Mouse (Mus musculus): ENCODE measurements at regions not wholly inside any gene's neighbourhood (a gene's known extent, or its start where the extent isn't known, plus 50 kb on each side); places are given as distances from the start of the nearest gene placed in this dataset.

DNA sequence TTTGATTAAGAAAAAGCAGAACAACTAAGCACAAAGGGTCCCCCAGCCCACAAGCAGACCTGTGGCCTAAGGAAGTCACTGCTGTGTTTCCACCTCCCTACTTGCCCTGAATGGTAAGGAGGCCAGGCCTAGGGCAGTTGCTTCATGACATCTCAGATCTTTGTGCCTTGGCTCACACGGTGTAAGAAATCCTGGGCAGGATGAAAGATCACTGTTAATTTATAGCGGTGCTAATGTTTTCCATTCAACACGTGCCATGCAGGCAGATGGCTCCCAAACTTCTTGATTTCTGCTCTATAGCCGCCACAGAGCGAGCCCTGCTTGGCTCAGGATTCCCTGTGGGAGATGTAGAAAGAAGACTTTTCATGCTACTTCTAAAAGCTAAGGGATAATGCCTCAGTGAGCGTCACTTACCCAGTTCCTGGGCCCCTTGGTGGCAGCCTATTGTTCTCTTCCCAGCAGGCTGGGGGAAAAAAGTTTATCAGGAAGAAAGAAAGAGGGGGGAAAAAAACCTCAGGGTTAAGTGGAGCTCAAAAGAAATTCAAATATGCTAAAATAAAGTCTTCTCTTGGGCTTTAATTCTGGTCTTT is 327.4 kb downstream of the Adgrl2 start:
- intact Hi-C loops (cut with DNase I): no loop called here
- DNase-seq (ENCODE audit: low spot score in 2 of 2): no peak

DNA sequence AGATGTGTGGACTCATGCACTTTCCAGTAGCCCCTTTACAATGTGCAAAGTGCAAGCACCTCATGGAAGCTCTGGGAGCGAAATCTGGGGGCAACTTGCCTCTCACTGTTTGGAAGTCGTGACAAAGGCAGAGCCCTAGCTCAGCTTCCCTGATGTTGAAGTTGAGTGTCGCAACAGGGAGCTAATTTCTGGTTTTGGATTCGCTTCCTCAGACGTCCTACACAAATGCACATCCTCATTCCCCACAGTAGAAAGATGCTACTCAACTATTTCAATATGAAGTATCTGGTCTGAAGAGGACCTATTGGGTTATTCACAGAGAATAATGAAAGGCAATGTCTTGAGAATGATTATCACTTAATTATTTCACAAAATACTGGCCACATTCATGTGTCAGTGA is 331.3 kb downstream of the Adgrl2 start:
- intact Hi-C loops (cut with DNase I): no loop called here

DNA sequence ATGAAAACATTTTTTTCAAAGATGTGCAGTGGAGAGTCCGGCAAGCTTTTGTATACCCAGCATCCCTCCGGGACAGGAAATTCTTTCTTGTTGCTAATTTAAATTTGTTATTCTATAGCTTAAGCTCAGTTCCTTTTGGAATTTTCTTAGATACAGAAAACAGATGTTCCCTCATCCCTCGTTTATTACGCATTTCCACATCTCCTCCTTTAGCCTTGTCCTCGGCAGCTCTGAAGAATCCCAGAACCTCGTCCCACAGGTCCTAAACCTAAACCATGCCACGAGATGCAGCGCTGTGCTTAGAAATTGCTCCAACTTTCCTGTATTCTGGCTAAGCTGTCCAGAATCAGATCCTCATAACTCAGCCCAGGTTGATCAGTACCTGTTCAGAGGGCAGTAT is 332.0 kb downstream of the Adgrl2 start:
- DNase-seq (ENCODE audit: low spot score in 2 of 2): no peak
- intact Hi-C loops (cut with DNase I): no loop called here

More for the DNA sequence above, 331.3 kb downstream of the Adgrl2 start:
- DNase-seq (ENCODE audit: low spot score in 2 of 2): no peak

DNA sequence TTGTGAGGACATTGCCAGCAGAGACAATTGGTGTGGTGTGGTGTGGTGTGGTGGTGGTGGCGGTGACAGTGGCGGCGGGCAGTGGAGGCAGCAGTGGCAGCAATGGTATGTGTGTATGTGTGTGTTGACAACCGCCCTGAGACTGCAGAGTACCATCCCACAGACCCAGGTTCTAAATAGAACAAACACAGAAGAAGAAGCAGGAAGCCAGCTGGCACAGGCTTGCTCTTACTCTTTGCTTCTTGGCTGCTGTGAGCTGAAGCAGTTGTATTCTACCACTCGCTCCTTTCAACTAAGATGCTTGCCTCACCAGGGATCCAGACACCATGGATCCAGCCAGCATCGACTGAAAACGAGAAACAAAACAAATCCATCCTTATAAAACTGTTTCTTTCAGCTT is 334.2 kb downstream of the Adgrl2 start:
- peak; percentile 30 to 45 for DNase-seq (ENCODE audit: low spot score in 2 of 2)

DNA sequence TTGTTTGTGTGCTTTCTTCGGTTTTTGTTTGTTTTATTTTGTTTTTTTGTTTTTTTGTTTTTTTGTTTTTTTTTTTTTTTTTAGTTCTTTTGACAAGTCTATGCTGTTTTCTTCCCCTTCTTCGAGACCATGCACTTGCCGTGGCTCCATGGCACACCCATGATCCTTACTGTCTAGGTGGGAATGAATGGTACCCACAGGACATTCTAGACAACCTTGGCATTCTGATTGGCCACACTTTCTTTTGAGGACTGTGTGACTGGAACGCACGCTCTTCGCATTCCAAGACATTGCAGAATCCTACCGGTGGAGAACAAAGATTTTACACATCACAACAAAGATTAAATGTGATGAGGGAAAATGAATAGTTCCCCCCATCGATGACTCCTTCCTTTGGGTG is 340.1 kb downstream of the Adgrl2 start:
- no peak for DNase-seq (ENCODE audit: low spot score in 2 of 2)
- intact Hi-C loops (cut with DNase I): no loop called here

More for the DNA sequence above, 334.2 kb downstream of the Adgrl2 start:
- intact Hi-C loops (cut with DNase I): no loop called here

DNA sequence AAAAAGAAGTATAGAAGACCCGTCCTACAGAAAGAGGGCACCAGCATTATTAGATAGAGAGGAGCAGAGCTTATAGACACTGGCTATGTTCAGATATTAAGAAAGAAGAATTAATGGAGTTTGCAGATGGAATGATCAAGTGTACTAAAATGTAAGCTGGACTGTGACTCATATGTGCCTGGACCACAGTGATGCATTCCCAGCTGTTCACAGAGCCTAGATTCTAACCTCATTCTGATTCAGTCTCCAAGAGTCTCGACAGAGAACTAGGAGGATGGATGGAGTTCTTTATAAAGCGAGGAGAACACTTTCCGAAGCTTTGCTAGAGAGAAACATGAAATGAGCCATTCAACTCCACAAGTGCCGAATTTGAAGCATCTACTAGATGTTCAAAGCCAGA is 345.4 kb downstream of the Adgrl2 start:
- DNase-seq (ENCODE audit: low spot score in 2 of 2): no peak
- intact Hi-C loops (cut with DNase I): no loop called here

DNA sequence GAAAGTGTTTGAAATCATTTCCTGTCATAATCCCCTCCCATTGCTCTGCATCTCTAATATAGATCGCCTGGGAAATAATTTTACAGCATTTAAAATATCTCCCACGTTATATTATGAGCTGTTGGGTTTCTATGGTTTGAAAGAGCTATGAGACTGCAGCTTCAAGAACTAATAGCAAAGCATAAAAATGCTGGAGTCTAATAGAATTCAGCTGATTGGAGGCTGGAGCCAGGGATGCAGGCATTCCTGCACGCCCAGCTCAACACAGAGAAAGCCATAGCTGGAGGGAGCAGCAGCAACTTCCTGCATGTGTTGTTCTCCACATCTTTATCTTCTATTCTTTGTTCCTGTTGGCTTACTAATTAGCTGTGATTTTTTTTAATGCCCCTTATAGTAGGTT is 348.8 kb downstream of the Adgrl2 start:
- no peak for DNase-seq (ENCODE audit: low spot score in 2 of 2)
- intact Hi-C loops (cut with DNase I): no loop called here

DNA sequence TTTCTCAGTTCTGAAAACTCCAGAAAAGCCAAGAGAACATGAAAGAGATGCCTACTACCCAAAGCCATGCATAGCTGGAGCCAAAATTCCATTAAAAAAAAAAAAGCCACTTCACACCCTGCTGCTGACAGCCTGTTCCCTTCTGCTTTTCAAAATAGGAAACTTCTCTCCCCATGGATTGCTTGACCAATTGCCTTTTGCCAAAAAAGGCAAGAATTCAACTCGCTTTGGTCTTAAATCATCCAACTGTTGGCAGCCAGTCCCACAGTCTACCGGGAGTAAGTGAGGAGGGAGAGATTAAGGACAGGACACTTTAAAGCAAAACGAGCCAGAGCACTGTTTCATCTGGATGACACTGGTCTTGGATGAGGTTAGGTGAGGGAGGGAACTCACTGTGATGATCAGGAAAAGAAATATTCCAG is 349.7 kb downstream of the Adgrl2 start:
- DNase-seq (ENCODE audit: low spot score in 2 of 2): no peak
- intact Hi-C loops (cut with DNase I): no loop called here

DNA sequence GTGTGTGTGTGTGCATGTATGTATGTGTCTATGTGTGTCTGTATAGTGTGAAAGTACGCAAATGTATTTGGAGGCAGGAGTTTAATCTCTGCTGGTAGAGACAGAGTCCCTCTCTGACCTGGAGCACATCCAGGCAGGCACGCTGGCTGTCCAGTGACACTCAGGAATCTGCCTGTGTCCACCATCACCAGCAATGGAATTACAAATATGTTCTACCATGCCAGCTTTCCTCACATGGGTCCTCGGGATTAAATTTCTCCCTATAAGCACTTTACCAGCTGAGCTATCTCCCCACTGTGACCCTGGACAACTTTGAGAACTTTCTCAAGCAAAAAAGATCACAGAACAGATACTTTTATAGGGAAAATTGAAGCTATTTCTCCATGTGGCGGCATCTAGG is 355.3 kb downstream of the Adgrl2 start:
- intact Hi-C loops (cut with DNase I): no loop called here
- no peak for DNase-seq (ENCODE audit: low spot score in 2 of 2)

DNA sequence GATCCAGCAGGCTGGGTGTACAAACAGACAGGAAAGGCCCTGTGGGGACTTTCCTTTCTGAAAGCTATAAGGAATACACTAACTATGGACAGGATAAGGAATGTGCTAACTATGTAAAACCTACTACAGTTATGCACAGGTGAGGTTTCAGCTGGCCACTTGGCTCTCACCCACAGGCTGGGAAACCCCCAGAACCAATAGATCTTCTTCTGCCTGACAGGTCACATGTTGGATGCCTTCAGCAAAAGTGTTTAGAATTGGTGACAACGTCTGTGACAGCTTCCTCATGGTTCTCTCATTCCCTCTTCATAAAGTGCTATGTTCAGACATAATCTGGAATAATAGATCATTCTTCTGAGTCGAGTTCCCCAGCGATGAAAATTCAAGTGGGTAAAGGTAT is 356.0 kb downstream of the Adgrl2 start:
- intact Hi-C loops (cut with DNase I): no loop called here
- no peak for DNase-seq (ENCODE audit: low spot score in 2 of 2)

DNA sequence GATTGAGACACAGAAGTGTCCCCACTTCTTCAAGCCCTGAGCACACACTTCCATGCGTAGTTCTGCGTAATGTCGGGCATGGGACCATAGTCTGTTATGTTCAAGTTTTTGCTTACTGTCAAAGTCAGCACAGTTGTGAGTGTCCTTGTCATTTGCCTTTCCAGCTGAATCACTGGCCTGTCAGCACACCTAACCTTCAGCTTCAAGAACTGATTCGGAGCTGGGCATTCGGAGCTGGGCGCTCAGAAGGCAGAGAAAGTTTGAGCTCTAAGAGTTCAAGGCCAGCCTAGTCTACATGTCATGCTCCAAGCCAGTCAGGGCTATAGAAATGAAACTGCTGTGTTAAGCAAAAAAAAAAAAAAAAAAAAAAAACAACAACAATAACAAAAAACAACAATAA is 357.1 kb downstream of the Adgrl2 start:
- intact Hi-C loops (cut with DNase I): no loop called here
- no peak for DNase-seq (ENCODE audit: low spot score in 2 of 2)

DNA sequence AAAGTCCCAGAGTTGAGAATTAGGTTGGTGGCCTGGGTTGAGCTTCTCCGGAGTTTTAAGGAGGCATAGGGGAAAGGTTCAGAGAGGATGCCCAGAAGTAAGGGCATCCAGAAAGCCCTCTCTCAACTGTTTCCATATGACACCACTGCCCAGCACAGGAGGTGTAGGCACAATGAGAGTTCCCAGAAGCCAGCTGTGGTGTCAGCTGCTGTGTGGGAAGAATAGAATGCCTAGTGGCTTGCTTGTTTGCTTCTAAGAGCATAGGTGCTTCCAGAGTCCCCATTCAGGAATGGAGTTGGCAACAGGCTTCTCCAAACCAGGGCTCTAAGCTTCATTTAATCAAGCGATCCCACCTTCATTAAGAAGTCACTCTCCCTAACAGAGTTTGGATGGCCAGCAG is 357.9 kb downstream of the Adgrl2 start:
- no peak for DNase-seq (ENCODE audit: low spot score in 2 of 2)
- intact Hi-C loops (cut with DNase I): no loop called here

DNA sequence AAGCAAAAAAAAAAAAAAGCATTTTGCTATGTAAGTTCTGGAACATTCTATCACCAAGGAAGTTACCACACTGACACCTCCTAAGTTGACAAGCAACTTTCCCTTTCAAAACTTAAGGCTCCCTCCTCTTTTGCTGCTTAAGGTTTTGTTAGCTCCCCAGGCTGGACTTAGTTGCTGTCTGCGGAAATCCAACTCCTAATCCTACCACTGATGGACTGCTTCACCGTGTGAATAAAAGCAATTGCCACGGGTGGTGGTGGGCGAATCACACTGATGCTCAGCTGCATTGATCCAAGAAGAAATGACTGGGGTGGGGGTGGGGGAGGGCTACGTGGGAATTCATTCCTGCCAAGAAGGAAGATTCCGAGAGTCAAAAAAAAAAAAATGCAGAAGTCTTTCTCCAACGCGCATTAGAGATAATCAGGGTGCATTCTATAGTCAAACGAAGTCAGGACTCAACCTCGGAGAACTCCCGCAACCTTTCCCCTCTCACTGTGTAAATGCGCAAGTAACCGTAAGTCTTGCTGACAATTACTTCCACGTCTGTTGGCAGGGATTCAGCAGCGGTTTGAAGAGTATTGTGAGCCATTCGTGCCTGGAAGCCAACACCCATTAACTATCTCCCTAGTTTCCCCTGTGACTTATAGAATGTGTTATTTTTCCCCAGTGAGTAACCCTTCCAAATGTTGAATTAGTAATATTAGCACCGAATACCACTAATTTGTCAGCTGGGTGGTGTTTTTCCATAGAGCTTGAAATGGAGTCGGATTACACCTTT is 358.8 kb downstream of the Adgrl2 start:
- intact Hi-C loops (cut with DNase I): no loop called here
- no peak for DNase-seq (ENCODE audit: low spot score in 2 of 2)

DNA sequence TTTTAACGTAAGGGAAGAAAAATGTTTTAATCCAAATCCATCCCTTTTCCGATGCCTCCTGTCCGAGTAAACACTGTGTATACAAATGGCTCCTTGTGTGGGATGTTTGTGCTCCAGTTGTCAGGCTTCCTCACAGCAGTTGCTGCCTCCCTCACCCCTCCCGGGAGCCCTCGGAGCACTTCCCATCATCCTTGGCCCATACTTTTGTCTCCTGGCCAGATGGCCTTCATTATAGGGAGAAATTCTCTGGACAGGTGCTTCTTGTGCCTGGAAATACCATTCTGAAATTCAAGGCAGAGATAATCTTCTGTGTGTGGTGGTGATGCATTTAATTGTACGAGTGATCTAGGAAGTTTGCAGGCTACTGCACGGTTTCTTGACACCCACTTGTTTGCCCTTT is 359.5 kb downstream of the Adgrl2 start:
- intact Hi-C loops (cut with DNase I): no loop called here
- DNase-seq (ENCODE audit: low spot score in 2 of 2): no peak

DNA sequence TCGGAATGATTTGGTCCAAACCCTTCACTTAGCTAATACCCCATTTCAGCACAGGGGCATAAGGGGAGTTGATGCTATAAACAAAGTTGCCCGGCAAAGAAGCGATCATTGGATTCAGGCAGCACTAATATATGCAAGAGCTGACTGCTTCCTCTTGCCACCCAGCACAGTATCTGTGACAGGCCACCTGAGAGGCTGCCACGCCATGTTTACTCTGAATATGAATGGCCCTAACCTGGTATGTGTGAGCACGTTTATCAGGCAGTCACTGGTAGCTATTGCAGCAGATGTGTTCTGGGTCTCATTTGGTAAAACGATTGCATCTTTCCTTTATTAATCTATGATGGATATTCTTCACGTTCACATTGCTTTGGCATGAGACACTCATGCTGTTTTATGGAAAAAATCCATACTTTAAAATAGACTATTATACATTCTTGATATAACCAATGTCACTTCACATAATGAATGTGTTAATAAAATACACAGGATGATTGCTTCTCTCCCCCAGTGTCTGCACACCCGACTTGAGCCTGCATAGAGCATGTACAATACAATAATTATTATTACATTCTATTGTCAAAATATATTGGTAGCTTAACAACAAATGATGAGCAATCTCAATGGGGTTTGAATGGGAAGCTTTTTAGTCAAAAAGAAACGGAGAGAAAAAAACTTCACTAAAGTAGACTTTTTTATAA is 375.2 kb downstream of the Adgrl2 start:
- no peak for DNase-seq (ENCODE audit: low spot score in 2 of 2)
- intact Hi-C loops (cut with DNase I): no loop called here

DNA sequence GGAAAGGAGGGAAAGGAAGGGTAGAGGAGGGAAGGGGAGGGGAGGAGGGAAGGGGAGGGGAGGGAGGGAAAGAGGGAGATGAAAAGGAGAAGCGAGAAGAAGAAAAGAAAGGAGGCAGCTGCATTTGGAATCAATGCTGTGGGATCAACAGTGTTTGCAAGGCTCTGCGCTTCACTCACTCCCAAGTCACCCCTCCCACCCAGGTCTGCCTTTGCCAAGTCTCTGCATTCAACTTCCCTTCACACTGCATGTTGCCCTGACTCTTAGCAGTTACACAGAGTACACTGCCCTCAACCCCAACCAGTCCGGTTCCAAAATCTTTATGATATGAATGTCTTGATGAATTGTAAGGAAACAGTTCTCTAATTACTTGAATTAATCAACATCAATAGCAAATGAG is 376.9 kb downstream of the Adgrl2 start:
- DNase-seq (ENCODE audit: low spot score in 2 of 2): no peak
- intact Hi-C loops (cut with DNase I): no loop called here

DNA sequence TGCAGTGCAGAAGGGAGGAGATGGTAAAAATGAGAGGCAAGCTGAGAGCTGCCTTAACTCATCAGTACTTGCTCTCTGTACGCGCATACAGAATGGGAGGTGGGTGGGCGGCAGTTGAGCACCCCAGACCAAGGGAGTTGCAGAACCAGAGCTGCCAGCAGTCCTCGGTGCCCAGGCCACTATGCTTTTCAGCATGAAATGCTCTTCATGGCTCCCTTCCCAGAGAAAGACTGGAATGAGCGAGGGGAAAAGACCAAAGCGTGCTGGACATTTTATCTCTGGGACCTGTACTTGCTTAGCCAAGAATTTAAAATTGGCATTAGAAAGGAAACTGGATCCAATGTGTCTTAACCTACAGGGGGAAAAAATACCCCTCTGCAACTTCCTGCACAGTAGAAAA is 387.1 kb downstream of the Adgrl2 start:
- intact Hi-C loops (cut with DNase I): no loop called here
- no peak for DNase-seq (ENCODE audit: low spot score in 2 of 2)

DNA sequence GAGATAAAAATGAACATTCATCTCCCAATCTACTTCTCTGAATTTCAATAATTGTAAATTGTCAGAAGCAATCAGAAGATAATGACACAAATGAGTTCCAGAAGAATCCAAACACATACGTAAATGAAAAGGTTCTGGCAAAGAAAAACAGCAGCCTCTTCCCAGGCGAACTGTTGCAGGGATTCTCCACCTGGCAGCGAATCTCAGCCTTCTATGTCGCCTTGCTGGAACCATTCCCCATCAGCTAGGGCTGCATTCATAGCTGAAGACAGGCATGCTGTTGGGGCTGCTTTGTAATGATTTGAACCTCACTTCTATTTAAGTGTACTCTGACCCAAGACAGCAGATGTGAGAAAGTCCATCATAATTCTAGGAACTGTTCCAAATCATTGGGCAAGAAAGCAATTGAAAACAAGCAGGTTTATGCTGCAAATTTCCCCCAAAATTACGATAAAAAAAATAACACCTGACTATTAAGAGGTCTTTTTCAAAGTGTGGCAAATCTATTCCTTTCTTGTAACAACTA is 387.6 kb downstream of the Adgrl2 start:
- intact Hi-C loops (cut with DNase I): no loop called here
- no peak for DNase-seq (ENCODE audit: low spot score in 2 of 2)

DNA sequence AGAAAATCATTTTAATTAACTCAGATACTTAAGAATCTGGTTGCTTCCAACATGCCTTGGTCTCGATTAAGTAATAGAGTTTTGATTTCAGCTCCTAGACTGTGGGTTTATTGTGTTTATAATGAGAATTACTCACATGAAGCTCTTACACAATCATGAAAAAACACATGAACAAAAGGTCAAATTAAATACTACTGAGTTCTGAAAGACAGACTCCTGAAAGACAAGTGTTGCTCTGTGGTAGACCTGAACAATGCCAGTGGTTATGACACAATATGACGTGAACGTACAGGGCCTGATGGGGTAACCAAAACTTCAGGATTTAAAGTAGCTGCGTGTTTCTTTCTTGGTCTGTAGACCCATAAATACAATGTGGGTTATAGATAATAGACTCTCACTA is 394.8 kb downstream of the Adgrl2 start:
- intact Hi-C loops (cut with DNase I): no loop called here
- DNase-seq (ENCODE audit: low spot score in 2 of 2): no peak

DNA sequence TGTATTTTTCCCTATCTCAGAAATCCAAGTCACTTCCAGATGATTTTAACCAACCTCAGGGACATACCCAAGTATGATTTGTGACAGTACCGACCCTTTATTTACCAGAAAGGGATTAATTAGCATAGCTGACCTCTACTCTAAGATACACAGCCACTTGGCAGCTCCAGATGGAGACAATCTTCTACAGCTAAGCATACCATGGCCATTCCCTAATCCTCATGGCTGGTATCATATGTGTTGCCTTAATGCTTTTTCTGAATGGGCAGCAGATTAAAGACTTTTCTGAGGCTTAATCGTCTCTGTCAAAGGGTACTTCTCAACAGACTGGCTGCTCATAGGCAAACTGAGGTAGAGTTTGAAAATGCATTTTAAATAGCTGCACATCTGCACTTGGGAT is 400.8 kb downstream of the Adgrl2 start:
- no peak for DNase-seq (ENCODE audit: low spot score in 2 of 2)
- intact Hi-C loops (cut with DNase I): no loop called here

DNA sequence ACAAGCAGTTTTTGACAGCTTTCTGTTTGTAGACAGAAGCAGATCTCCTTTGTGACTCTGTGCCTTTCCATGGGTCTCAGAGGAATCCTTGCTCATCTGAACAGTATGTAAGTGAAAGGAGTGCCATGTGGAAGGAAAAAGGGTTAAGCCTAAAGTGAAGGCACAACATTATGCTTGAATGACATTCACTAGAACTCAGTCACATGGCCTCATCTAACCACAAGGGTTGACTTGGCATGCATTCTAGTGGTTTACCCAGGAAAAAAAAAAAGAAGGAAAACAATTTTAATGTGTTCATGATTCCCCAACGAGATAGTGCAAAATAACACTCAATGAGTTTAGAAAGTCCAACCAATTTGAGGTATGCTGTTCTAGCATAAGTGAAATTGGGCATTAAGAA is 414.6 kb downstream of the Adgrl2 start:
- DNase-seq (ENCODE audit: low spot score in 2 of 2): no peak
- intact Hi-C loops (cut with DNase I): no loop called here
